Mouse (Mus musculus) heart, postnatal 0 days (tissue): Measurements from ENCODE around the gene Wnt11.

Experiments
- CTCF ChIP-seq: IDR thresholded peaks from 2 replicates; pipeline ENCODE4 v1.5.1; 2016; ENCODE audit warnings: antibody characterized with exemption, control low read depth, low read depth
- EP300 ChIP-seq: IDR thresholded peaks from 2 replicates; pipeline ENCODE4 v1.6.1; 2016; ENCODE audit warnings: antibody characterized with exemption, low read depth

DNA sequence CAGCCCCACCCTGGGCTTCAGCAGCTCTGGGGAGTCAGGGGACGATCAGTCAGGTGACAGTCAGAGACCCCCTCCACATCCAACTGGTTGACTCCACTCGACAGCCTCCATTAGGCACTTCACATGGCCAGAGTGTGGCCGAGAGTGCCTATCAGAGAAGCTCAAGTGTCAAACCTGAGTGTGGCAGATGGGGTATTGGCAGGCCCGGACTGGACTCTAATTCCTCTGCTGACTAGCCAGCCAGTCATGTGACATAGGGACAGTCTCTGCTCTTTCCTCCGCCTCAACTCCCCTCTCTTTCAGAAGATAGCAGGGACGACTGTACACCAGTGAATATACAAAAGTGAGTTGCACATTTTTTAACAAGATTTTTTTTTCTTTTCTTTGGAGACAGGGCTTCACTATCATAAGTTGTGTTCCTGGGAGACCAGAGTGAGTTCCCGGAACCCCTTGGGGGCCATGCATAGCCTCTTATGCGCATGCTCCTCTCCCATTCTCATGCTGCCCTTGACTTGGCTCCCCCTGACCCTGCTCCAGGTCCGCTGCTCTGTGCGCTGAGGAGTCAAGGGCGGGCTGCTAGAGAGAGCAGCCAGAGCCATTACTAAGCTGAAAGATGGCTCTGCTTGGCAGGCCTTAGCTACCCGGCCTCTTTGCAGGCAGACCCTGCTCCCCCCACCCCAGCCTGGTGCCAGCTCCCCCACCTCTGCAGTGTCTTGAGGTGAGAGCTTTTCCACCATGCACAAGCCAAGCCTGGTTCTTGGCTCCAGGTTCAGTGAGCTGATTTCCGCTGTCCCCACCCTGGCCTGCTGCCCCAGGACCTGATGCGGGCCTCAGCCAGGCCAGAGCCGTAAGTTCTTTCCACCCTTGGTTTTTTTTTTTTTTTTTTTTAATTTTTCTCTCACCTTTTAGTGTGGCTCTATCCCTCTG, 10.8 kb upstream of the Wnt11 start:
- TF ChIP-seq EP300 = no peak
- no peak for TF ChIP-seq CTCF
